Mouse (Mus musculus) liver, embryonic 14.5 days (tissue): ENCODE results near the gene Mok.

Source experiments
- CTCF ChIP-seq: IDR thresholded peaks from 2 replicates; pipeline ENCODE4 v1.5.1; 2016; ENCODE audit warnings: antibody characterized with exemption, low read depth, control low read depth
- EP300 ChIP-seq: IDR thresholded peaks from 2 replicates; pipeline ENCODE4 v1.6.1; 2016; ENCODE audit warnings: antibody characterized with exemption, low read depth

DNA sequence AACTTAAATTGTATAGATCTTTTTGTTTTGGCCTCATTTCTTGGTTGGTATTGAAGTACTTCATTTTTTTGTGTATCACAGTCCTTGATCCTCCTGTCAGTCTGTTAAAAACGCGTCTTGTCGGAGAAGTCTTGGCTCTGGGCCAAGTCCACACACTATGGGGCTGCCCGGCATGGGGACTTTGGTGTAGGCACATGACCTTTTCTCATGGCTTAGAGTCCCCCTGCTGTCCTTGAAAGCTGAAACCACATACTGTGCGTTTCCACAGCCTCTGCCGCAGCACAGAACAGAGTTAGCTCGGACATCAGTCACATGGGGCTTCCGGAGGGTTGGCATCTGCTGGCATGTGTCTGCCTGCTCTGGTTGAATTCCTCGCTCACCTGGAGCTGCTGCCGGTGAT, 36.5 kb downstream of the Mok start:
- peak; percentile 4; the same call in 1 of the 2 replicates for TF ChIP-seq CTCF
- no peak for TF ChIP-seq EP300
